Mouse (Mus musculus) embryonic facial prominence, embryonic 13.5 days (tissue): ENCODE measurements around the gene Cnpy1. TPM values are rescaled to one million over a fixed set of nuclear protein-coding genes. Genes with fewer than 3 reads are reported as not detected.

Experiments used
- ATAC-seq: fragments of 200-750 bp; cut with Nextera tagmentation; 2 replicates; pipeline ENCODE4 v1.8.0; 2017; ENCODE audit warnings: low read depth; ENCODE audit not compliant: insufficient number of reproducible peaks, insufficient read depth, low FRiP score, low TSS enrichment
- H3K27ac ChIP-seq: fragments of 300-500 bp; sonication (generic); 2 replicates; pipeline ENCODE4 v1.5.1; 2015; ENCODE audit warnings: moderate library complexity, mild to moderate bottlenecking, inconsistent platforms
- H3K27me3 ChIP-seq: fragments of 300-500 bp; sonication (generic); 2 replicates; pipeline ENCODE4 v1.6.1; 2015; ENCODE audit warnings: mild to moderate bottlenecking, inconsistent platforms
- H3K36me3 ChIP-seq: fragments of 300-500 bp; sonication (generic); 2 replicates; pipeline ENCODE4 v1.6.1; 2015; ENCODE audit warnings: mild to moderate bottlenecking, inconsistent platforms
- H3K4me1 ChIP-seq: fragments of 300-500 bp; sonication (generic); 2 replicates; pipeline ENCODE4 v1.6.1; 2015; ENCODE audit warnings: inconsistent platforms
- H3K4me2 ChIP-seq: fragments of 300-500 bp; sonication (generic); 2 replicates; pipeline ENCODE4 v1.6.1; 2015; ENCODE audit warnings: moderate library complexity, mild to moderate bottlenecking, inconsistent platforms
- H3K4me3 ChIP-seq: fragments of 300-500 bp; sonication (generic); 2 replicates; pipeline ENCODE4 v1.5.1; 2015; ENCODE audit warnings: mild to moderate bottlenecking, inconsistent platforms
- H3K9ac ChIP-seq: fragments of 300-500 bp; sonication (generic); 2 replicates; pipeline ENCODE4 v1.6.1; 2015; ENCODE audit warnings: mild to moderate bottlenecking, inconsistent platforms
- H3K9me3 ChIP-seq: fragments of 300-500 bp; sonication (generic); 2 replicates; pipeline ENCODE4 v1.6.1; 2016; ENCODE audit warnings: inconsistent platforms
- WGBS: fragments of 180-500 bp; shearing (Covaris S2); methylation state at CpG from one replicate; pipeline ENCODE4 v1.1.7; 2015; ENCODE audit warnings: mixed read lengths; 5-methylcytosine and 5-hydroxymethylcytosine counted together
- polyA plus RNA-seq: library from polyadenylated mRNA; unstranded; fragments of >200 nt; fragmentation: Nextera tagmentation; extraction: Ambion mirVana; gene quantifications from 2 replicates; pipeline ENCODE4 v1.2.1, GENCODE M21; 2015

The Cnpy1 gene
- polyA plus RNA-seq, 1 experiment from 2014 or later = 0.48 TPM

- 10% methylated on average over 20 of the region's 20 CpGs for WGBS
- no peak for ATAC-seq
- Histone ChIP-seq H3K4me2 (peak overlapping the region; percentile 55; the same call in 1 of the 2 replicates), H3K36me3 (no peaks in the 10 kb centered on the region), H3K4me1 (peaks cover 8% of the 10 kb centered on the region), H3K27ac (no peak overlapping the region), H3K27me3 (peaks cover 96% of the 10 kb centered on the region), H3K9ac (no peak overlapping the region), H3K4me3 (peak overlapping the region; percentile 36; the same call in 1 of the 2 replicates), H3K9me3 (no peaks in the 10 kb centered on the region)
These were observed 36.7 kb downstream of the Cnpy1 start for GRCm38 (mm10) chr5:28208726-28209520.

- ATAC-seq = no peak
- Histone ChIP-seq H3K4me2 (no peak overlapping the region), H3K27ac (no peak overlapping the region), H3K4me1 (peaks cover 8% of the 10 kb centered on the region), H3K9ac (no peak overlapping the region), H3K9me3 (no peaks in the 10 kb centered on the region), H3K4me3 (no peak overlapping the region), H3K27me3 (peaks cover 92% of the 10 kb centered on the region), H3K36me3 (no peaks in the 10 kb centered on the region)
- 59% methylated on average over 4 of the region's 4 CpGs for WGBS
These were observed 38.6 kb downstream of the Cnpy1 start for GRCm38 (mm10) chr5:28207043-28207442.

GRCm38 (mm10) chr5:28206448-28206847 is 39.2 kb downstream of the Cnpy1 start:
- no peak for ATAC-seq
- 65% methylated on average over 4 of the region's 4 CpGs for WGBS

GRCm38 (mm10) chr5:28204678-28205077 is 40.9 kb downstream of the Cnpy1 start:
- no peaks in the 10 kb centered on the region for H3K9me3 ChIP-seq
- WGBS = 64% methylated on average over 2 of the region's 2 CpGs
- no peak overlapping the region for H3K4me3 ChIP-seq
- no peak overlapping the region for H3K4me2 ChIP-seq
- H3K27me3 ChIP-seq = peaks cover 80% of the 10 kb centered on the region
- no peak for ATAC-seq
- no peaks in the 10 kb centered on the region for H3K36me3 ChIP-seq
- no peak overlapping the region for H3K9ac ChIP-seq
- H3K27ac ChIP-seq = no peak overlapping the region
- H3K4me1 ChIP-seq = peaks cover 3% of the 10 kb centered on the region; the same call in 1 of the 2 replicates

More at GRCm38 (mm10) chr5:28206448-28206847, 39.2 kb downstream of the Cnpy1 start:
- no peak overlapping the region for H3K9ac ChIP-seq
- H3K4me3 ChIP-seq = no peak overlapping the region
- H3K27me3 ChIP-seq = peaks cover 92% of the 10 kb centered on the region
- no peak overlapping the region for H3K4me2 ChIP-seq
- H3K4me1 ChIP-seq = peaks cover 8% of the 10 kb centered on the region
- no peaks in the 10 kb centered on the region for H3K36me3 ChIP-seq
- H3K27ac ChIP-seq = no peak overlapping the region
- H3K9me3 ChIP-seq = no peaks in the 10 kb centered on the region

GRCm38 (mm10) chr5:28203086-28203485 is 42.5 kb downstream of the Cnpy1 start:
- WGBS = 73% methylated on average over 6 of the region's 6 CpGs
- H3K4me2 ChIP-seq = no peak overlapping the region
- H3K9ac ChIP-seq = no peak overlapping the region
- H3K36me3 ChIP-seq = no peaks in the 10 kb centered on the region
- peaks cover 73% of the 10 kb centered on the region for H3K27me3 ChIP-seq
- H3K9me3 ChIP-seq = no peaks in the 10 kb centered on the region
- no peak overlapping the region for H3K27ac ChIP-seq
- ATAC-seq = no peak
- H3K4me3 ChIP-seq = no peak overlapping the region
- no peaks in the 10 kb centered on the region for H3K4me1 ChIP-seq

- H3K36me3 ChIP-seq = no peaks in the 10 kb centered on the region
- H3K4me2 ChIP-seq = no peak overlapping the region
- no peak overlapping the region for H3K27ac ChIP-seq
- no peak for ATAC-seq
- no peak overlapping the region for H3K4me3 ChIP-seq
- H3K4me1 ChIP-seq = no peaks in the 10 kb centered on the region
- WGBS = 30% methylated on average over 7 of the region's 7 CpGs
- H3K9me3 ChIP-seq = no peaks in the 10 kb centered on the region
- no peak overlapping the region for H3K9ac ChIP-seq
- peaks cover 60% of the 10 kb centered on the region for H3K27me3 ChIP-seq
These were observed 46.3 kb downstream of the Cnpy1 start for GRCm38 (mm10) chr5:28199089-28199873.

GRCm38 (mm10) chr5:28195473-28195872 is 50.1 kb downstream of the Cnpy1 start:
- no peaks in the 10 kb centered on the region for H3K4me1 ChIP-seq
- 66% methylated on average over 2 of the region's 2 CpGs for WGBS
- no peak for ATAC-seq
- no peak overlapping the region for H3K4me3 ChIP-seq
- no peaks in the 10 kb centered on the region for H3K9me3 ChIP-seq
- peaks cover 59% of the 10 kb centered on the region for H3K27me3 ChIP-seq
- no peak overlapping the region for H3K9ac ChIP-seq
- no peak overlapping the region for H3K4me2 ChIP-seq
- H3K27ac ChIP-seq = no peak overlapping the region
- H3K36me3 ChIP-seq = no peaks in the 10 kb centered on the region

GRCm38 (mm10) chr5:28192099-28192454 is 53.5 kb downstream of the Cnpy1 start:
- Histone ChIP-seq H3K4me3 (no peak overlapping the region), H3K27me3 (peaks cover 60% of the 10 kb centered on the region), H3K36me3 (no peaks in the 10 kb centered on the region), H3K9ac (no peak overlapping the region), H3K27ac (no peak overlapping the region), H3K4me2 (no peak overlapping the region), H3K9me3 (no peaks in the 10 kb centered on the region), H3K4me1 (no peaks in the 10 kb centered on the region)
- 54% methylated on average over 4 of the region's 4 CpGs for WGBS
- no peak for ATAC-seq

GRCm38 (mm10) chr5:28191201-28192098 is 54.2 kb downstream of the Cnpy1 start:
- WGBS = 28% methylated on average over 3 of the region's 3 CpGs
- no peaks in the 10 kb centered on the region for H3K4me1 ChIP-seq
- no peak overlapping the region for H3K27ac ChIP-seq
- H3K4me2 ChIP-seq = no peak overlapping the region
- H3K9me3 ChIP-seq = no peaks in the 10 kb centered on the region
- H3K36me3 ChIP-seq = no peaks in the 10 kb centered on the region
- H3K9ac ChIP-seq = no peak overlapping the region
- no peak overlapping the region for H3K4me3 ChIP-seq
- peaks cover 57% of the 10 kb centered on the region for H3K27me3 ChIP-seq
- no peak for ATAC-seq

GRCm38 (mm10) chr5:28179237-28179790 is 66.3 kb downstream of the Cnpy1 start:
- H3K9ac ChIP-seq = no peak overlapping the region
- no peaks in the 10 kb centered on the region for H3K36me3 ChIP-seq
- peaks cover 90% of the 10 kb centered on the region for H3K27me3 ChIP-seq
- WGBS = 17% methylated on average over 7 of the region's 7 CpGs
- no peak for ATAC-seq
- H3K27ac ChIP-seq = no peak overlapping the region
- no peaks in the 10 kb centered on the region for H3K9me3 ChIP-seq
- no peak overlapping the region for H3K4me2 ChIP-seq
- H3K4me1 ChIP-seq = peaks cover 7% of the 10 kb centered on the region
- no peak overlapping the region for H3K4me3 ChIP-seq

- WGBS = 18% methylated on average over 5 of the region's 5 CpGs
- peaks cover 7% of the 10 kb centered on the region for H3K4me1 ChIP-seq
- no peaks in the 10 kb centered on the region for H3K36me3 ChIP-seq
- no peak overlapping the region for H3K4me3 ChIP-seq
- no peak overlapping the region for H3K27ac ChIP-seq
- H3K9ac ChIP-seq = no peak overlapping the region
- peaks cover 96% of the 10 kb centered on the region for H3K27me3 ChIP-seq
- H3K9me3 ChIP-seq = no peaks in the 10 kb centered on the region
- H3K4me2 ChIP-seq = no peak overlapping the region
- ATAC-seq = no peak
These were observed 67.3 kb downstream of the Cnpy1 start for GRCm38 (mm10) chr5:28178322-28178721.
